Mouse (Mus musculus): ENCODE measurements around the gene Tspan4. TPM values are rescaled to one million over a fixed set of nuclear protein-coding genes. Genes with fewer than 3 reads are reported as not detected.
"Not testable (repeated sequence)": the region's sequence is repeated elsewhere in the genome, so short reads cannot be mapped to it uniquely, and the experiment has no call there.

Tspan4 gene
- total RNA-seq, 2 experiments from 2014 or later: 13.6 to 13.7 TPM

DNA sequence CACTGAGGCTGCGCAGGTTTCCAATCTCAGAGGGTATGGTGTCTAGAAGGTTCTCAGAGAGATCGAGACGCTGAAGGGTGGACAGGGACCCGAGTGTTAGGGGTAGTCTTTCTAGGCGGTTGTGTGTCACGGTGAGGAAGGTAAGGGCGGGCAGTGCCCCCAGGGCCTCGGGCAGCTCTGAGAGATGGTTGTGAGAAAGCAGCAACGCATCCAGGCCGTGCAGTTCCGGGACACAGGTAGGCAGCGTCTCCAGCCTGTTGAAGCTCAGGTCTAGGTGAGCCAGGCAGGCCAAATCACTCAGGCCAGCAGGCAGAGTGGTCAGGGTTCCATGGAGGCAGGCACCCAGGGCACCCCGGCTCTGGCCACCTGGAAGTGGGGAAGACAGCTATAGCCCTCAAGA lies 32.8 kb upstream of the Tspan4 start:
- H3K4me3 ChIP-seq: no peak overlapping the region
- TF ChIP-seq CTCF (conservative IDR thresholded peaks at IDR 0.05): no peak
- no peak for DNase-seq (ENCODE audit: low spot score in 2 of 2)
- no peak overlapping the region for H3K27ac ChIP-seq

- no peak overlapping the region for H3K27ac ChIP-seq
- peak; percentile 45 for TF ChIP-seq CTCF (conservative IDR thresholded peaks at IDR 0.05)
- DNase-seq (ENCODE audit: low spot score in 2 of 2): no peak
- peak overlapping the region; percentile 34 for H3K4me3 ChIP-seq
Measured at GRCm38 (mm10) chr7:141443081-141443821, 31.8 kb upstream of the Tspan4 start.

DNA sequence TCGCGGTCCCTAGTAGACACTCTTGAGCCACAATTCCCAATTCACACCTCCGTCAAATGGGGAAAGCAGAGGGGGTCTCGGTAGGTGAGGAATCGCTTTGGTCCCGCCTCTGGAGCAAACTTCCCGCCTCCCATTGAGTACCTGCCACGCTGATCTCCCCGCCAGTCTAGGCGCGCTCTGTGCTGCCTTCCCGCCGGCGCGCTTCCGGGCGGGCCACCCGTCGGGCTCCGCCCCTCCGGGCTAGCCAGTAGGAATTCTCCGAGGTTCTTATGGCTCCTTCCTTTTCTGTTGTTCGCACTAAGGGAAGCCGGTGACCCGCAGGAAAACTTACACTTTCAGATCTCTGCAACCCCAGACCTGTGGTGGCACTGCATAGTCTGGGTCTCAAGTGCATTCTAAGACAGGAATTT lies 31.2 kb upstream of the Tspan4 start, which contains the start of gene Pidd1:
Gene Pidd1, minus strand, starts transcription at position 198 of the 410 bp plus-strand sequence.
- no peak within 1 kb of the TSS for H3K27ac ChIP-seq
- no peak for DNase-seq (ENCODE audit: low spot score in 2 of 2)
- peak within 1 kb of the TSS; percentile 34 for H3K4me3 ChIP-seq
- no peak for TF ChIP-seq CTCF (conservative IDR thresholded peaks at IDR 0.05)

- DNase-seq (ENCODE audit: low spot score in 2 of 2); H3K27ac ChIP-seq; H3K4me3 ChIP-seq: not testable (repeated sequence)
Measured at GRCm38 (mm10) chr7:141446374-141446773, 28.7 kb upstream of the Tspan4 start.

DNA sequence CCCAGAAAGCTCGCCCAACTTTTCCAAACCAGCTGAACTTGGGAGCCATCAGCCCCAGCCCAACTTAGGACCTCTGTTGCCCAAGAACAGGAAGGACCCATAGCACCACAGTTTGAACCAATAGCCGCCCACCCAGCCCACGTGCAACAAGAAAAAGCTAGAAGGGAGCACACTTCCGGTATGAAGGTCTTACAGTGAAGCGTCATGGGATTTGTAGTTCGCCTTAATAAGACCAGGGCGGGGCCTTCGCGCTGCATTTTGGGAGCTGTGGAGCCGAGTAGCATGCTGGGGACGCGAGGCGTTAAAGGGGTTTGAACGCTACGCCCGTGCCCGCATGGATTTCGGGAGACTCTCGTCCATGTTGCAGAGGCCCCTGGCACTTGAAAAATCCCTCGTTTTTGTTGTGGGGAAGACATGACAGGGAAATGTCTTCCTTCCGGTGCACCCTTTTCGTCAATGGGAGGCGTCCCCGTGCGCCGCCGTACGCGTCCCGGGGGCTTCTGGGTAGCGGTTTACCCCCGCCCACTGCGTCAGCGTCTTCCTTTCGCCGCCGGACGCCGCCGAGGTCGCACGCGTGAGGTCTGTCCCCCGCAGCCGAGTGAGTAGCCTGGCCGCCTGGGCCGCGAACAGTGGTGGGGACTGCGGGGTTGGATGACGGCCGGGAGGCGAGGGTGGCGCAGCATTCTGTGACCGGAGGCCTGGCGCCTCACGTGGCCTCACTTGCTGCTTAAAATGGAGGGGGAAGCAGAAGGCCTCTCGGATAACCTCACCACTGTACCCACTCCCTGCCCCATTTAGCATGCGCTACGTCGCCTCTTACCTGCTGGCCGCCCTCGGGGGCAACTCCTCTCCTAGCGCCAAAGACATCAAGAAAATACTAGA lies 27.7 kb upstream of the Tspan4 start, which contains the start of gene Rplp2:
Gene Rplp2, plus strand, starts transcription at position 261 of the 882 bp plus-strand sequence.
- DNase-seq (ENCODE audit: low spot score in 2 of 2): peak; percentile 93 to 95
- Histone ChIP-seq H3K27ac (peak within 1 kb of the TSS; percentile 100), H3K4me3 (peak within 1 kb of the TSS; percentile 97)
- peak; percentile 21 for TF ChIP-seq CTCF (conservative IDR thresholded peaks at IDR 0.05)

DNA sequence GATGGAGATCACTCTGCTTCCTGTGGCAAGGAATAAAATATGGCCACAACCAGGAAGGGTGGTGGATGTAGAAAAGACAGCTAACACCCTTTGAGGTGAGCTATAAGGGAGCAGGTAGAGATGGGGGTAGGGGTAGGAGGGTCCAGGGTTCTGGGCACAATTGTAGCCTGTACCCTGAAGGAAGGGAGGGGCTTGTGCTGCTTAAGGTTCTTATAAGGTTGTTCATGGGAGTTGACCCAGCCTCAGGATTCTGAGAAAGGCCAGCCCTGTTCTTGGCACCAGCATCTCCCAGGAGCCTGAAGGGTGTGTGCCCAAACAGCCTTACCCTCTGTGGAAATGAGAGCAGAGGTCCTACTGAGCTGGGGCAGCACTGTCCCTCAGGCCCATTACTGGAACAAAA lies 23.1 kb upstream of the Tspan4 start:
- no peak for TF ChIP-seq CTCF (conservative IDR thresholded peaks at IDR 0.05)
- no peak overlapping the region for H3K27ac ChIP-seq
- no peak overlapping the region for H3K4me3 ChIP-seq
- no peak for DNase-seq (ENCODE audit: low spot score in 2 of 2)

- no peak for DNase-seq (ENCODE audit: low spot score in 2 of 2)
- H3K4me3 ChIP-seq: no peak overlapping the region
- no peak overlapping the region for H3K27ac ChIP-seq
- no peak for TF ChIP-seq CTCF (conservative IDR thresholded peaks at IDR 0.05)
Measured at GRCm38 (mm10) chr7:141453636-141454035, 21.4 kb upstream of the Tspan4 start.

DNA sequence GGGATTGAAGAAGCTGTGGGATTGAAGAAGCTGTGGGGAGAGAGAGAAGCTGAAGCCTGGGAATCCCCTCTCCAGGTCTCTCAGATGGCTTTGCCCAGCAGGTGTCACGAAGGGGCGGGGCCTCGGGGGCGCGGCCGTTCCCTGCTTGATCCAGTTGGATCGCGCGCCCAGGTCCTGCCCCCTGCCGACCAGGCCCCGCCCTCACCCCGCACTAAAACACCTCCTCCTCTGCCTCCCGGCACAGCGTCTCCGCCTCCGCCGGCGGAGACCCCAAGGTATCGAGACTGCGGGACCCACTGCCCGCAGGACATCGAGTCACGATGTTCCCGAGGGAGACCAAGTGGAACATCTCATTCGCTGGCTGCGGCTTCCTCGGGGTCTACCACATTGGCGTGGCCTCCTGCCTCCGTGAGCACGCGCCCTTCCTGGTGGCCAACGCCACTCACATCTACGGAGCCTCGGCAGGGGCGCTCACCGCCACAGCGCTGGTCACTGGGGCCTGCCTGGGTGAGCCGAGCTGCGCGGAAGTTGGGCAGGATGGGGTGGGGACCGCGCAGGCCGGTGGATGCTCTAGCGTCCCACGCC lies 20.0 kb upstream of the Tspan4 start, which contains the start of gene Pnpla2:
Gene Pnpla2, plus strand, starts transcription at position 232 of the 585 bp plus-strand sequence.
- TF ChIP-seq CTCF (conservative IDR thresholded peaks at IDR 0.05): peak; percentile 49
- Histone ChIP-seq H3K4me3 (peak within 1 kb of the TSS; percentile 63), H3K27ac (peak within 1 kb of the TSS; percentile 90)
- peak; percentile 89 for DNase-seq (ENCODE audit: low spot score in 2 of 2)

DNA sequence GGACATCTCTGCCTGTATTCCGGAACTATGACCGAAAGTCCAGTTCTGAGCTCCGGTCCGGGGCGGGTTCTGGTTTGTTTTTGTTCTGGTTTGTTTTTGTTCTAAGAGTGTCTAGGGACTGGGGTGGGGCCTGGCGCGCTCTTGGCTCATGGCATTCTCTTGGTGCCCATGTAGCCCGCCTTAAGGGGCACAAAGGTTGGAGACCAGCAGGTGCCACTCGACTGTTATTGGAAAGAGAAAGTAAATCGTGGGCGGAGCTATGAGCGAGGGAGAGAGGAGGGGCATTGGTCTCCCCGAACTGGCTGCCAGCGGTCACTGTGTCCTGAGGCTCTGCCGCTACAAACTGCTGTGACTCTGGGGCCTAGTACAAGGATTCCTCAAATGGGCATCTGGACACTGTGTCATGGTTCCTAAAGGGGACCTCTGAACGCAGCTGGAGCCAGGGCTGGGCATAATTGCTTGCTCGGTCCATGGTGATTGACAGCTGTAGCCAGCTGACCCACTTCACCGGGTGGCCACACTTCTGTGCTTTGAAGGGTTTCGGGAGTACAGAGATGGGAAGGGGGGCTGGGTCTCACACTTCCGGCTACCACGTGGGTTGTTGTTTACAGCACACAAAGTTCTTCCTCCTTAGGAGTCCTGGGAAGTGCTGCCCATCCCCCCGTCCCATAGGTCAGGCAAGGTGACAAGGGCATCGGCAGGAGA lies 19.3 kb upstream of the Tspan4 start:
- no peak for DNase-seq (ENCODE audit: low spot score in 2 of 2)
- H3K4me3 ChIP-seq: peak overlapping the region; percentile 63
- TF ChIP-seq CTCF (conservative IDR thresholded peaks at IDR 0.05): no peak
- H3K27ac ChIP-seq: peak overlapping the region; percentile 90

DNA sequence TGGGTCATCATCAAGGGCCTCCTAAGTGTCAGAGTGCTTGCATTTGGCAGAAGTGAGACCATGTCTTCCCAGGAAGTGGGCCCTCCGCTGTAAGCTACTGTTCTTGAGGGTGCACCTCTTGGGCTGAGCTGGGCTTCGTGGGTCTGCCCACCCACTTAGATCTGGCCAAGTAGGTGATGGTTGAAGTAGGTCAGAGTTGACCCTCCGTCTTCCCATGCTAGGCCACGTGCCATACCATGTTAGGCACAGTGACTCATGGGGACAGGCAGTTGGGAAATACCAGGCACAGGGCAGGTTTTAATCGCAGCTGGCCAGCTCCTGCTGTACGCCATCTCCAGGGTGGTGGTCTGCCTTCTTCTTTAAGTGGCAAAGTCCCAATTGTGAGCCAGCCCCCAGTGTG lies 18.3 kb upstream of the Tspan4 start:
- H3K4me3 ChIP-seq: no peak overlapping the region
- DNase-seq (ENCODE audit: low spot score in 2 of 2): no peak
- peak overlapping the region; percentile 90; the same call in 1 of the 2 replicates for H3K27ac ChIP-seq
- no peak for TF ChIP-seq CTCF (conservative IDR thresholded peaks at IDR 0.05)

DNA sequence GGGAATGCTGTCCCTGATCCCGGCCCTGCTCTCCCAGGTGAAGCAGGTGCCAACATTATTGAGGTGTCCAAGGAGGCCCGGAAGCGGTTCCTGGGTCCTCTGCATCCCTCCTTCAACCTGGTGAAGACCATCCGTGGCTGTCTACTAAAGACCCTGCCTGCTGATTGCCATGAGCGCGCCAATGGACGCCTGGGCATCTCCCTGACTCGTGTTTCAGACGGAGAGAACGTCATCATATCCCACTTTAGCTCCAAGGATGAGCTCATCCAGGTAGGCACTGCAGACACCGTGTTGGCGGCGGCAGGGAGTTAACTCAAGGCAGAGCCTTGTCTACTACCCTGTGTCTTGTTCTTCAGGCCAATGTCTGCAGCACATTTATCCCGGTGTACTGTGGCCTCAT lies 17.8 kb upstream of the Tspan4 start:
- Histone ChIP-seq H3K27ac (no peak overlapping the region), H3K4me3 (no peak overlapping the region)
- no peak for TF ChIP-seq CTCF (conservative IDR thresholded peaks at IDR 0.05)
- DNase-seq (ENCODE audit: low spot score in 2 of 2): no peak

- Histone ChIP-seq H3K27ac (no peak overlapping the region), H3K4me3 (no peak overlapping the region)
- TF ChIP-seq CTCF (conservative IDR thresholded peaks at IDR 0.05): peak; percentile 72
- no peak for DNase-seq (ENCODE audit: low spot score in 2 of 2)
Measured at GRCm38 (mm10) chr7:141457986-141458660, 16.9 kb upstream of the Tspan4 start.

Data from layer of hippocampus, adult 2 months (tissue).